Mouse (Mus musculus): Measurements from ENCODE around the gene Tbl1xr1.

The Tbl1xr1 gene

GRCm38 (mm10) chr3:22142846-22143641 lies 66.6 kb downstream of the Tbl1xr1 start:
- DNase-seq (ENCODE audit: low spot score): peak; percentile 45

- no peak for DNase-seq (ENCODE audit: low spot score)
Measured at GRCm38 (mm10) chr3:22144255-22144654, 67.8 kb downstream of the Tbl1xr1 start.

GRCm38 (mm10) chr3:22147433-22147927 lies 71.0 kb downstream of the Tbl1xr1 start:
- DNase-seq (ENCODE audit: low spot score): no peak

- no peak for DNase-seq (ENCODE audit: low spot score)
Measured at GRCm38 (mm10) chr3:22148306-22148932, 72.0 kb downstream of the Tbl1xr1 start.

- no peak for DNase-seq (ENCODE audit: low spot score)
Measured at GRCm38 (mm10) chr3:22150872-22151530, 74.5 kb downstream of the Tbl1xr1 start.

- DNase-seq (ENCODE audit: low spot score): no peak
Measured at GRCm38 (mm10) chr3:22152773-22153172, 76.3 kb downstream of the Tbl1xr1 start.

- DNase-seq (ENCODE audit: low spot score): no peak
Measured at GRCm38 (mm10) chr3:22154522-22154921, 78.1 kb downstream of the Tbl1xr1 start.

- no peak for DNase-seq (ENCODE audit: low spot score)
Measured at GRCm38 (mm10) chr3:22156397-22156796, 79.9 kb downstream of the Tbl1xr1 start.

- DNase-seq (ENCODE audit: low spot score): no peak
Measured at GRCm38 (mm10) chr3:22162948-22163347, 86.5 kb downstream of the Tbl1xr1 start.

GRCm38 (mm10) chr3:22167856-22168255 lies 91.4 kb downstream of the Tbl1xr1 start:
- no peak for DNase-seq (ENCODE audit: low spot score)

- no peak for DNase-seq (ENCODE audit: low spot score)
Measured at GRCm38 (mm10) chr3:22168432-22168831, 92.0 kb downstream of the Tbl1xr1 start.

- DNase-seq (ENCODE audit: low spot score): no peak
Measured at GRCm38 (mm10) chr3:22171526-22171925, 95.1 kb downstream of the Tbl1xr1 start.

- DNase-seq (ENCODE audit: low spot score): no peak
Measured at GRCm38 (mm10) chr3:22172410-22172809, 96.0 kb downstream of the Tbl1xr1 start.

- DNase-seq (ENCODE audit: low spot score): no peak
Measured at GRCm38 (mm10) chr3:22173171-22173570, 96.7 kb downstream of the Tbl1xr1 start.

GRCm38 (mm10) chr3:22174232-22174631 lies 97.8 kb downstream of the Tbl1xr1 start:
- no peak for DNase-seq (ENCODE audit: low spot score)

GRCm38 (mm10) chr3:22180076-22180475 lies 103.6 kb downstream of the Tbl1xr1 start:
- no peak for DNase-seq (ENCODE audit: low spot score)

GRCm38 (mm10) chr3:22181026-22181425 lies 104.6 kb downstream of the Tbl1xr1 start:
- DNase-seq (ENCODE audit: low spot score): no peak

- DNase-seq (ENCODE audit: low spot score): no peak
Measured at GRCm38 (mm10) chr3:22185265-22185664, 108.8 kb downstream of the Tbl1xr1 start.

- DNase-seq (ENCODE audit: low spot score): peak; percentile 74
Measured at GRCm38 (mm10) chr3:22190498-22190897, 114.0 kb downstream of the Tbl1xr1 start.

GRCm38 (mm10) chr3:22192931-22193330 lies 116.5 kb downstream of the Tbl1xr1 start:
- DNase-seq (ENCODE audit: low spot score): no peak

GRCm38 (mm10) chr3:22194185-22194856 lies 117.9 kb downstream of the Tbl1xr1 start:
- no peak for DNase-seq (ENCODE audit: low spot score)

GRCm38 (mm10) chr3:22198802-22199201 lies 122.3 kb downstream of the Tbl1xr1 start:
- no peak for DNase-seq (ENCODE audit: low spot score)

Measured in retina, embryonic 14.5 days (tissue).